Mouse (Mus musculus): ENCODE data around the gene Tmem88b. TPM values are rescaled to one million over a fixed set of nuclear protein-coding genes. Genes with fewer than 3 reads are reported as not detected.
A peak's percentile ranks its signal among the peaks of the same experiment; 100 is the strongest.

Tmem88b gene
- 0.69 and 1.0 TPM in 2 replicates for polyA plus RNA-seq (2016; fragmentation: Nextera tagmentation; extraction: Ambion mirVana)

DNA sequence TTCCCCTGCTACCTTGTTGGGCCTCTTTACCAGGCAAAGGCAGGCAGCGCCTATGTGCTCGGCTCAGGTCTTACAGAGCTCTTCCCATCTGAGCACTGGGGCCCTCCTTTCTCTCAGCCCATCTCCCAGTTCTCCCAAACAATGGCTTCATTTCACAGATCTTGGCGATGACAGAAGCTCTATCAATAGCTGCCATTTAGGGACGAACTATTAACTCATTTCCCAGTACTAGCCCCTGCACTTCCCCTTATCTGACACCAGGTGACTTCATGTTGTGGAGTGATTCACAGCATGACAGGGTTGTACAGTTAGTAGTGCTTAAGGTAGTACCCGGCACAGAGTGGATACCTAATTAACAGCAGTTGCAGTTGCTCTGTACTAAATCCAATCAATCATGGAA lies at the start of gene Tmem88b:
Gene Tmem88b (minus strand): TSS at position 56 of the 400 bp plus-strand sequence.
- 58% methylated on average over 5 of the region's 5 CpGs for WGBS
- H3K36me3 ChIP-seq, result no peaks in the 10 kb centered on the region
- H3K27me3 ChIP-seq, result no peaks in the 10 kb centered on the region
- ATAC-seq (ENCODE audit: insufficient number of reproducible peaks, insufficient read depth, low FRiP score, low TSS enrichment), result no peak
- peak within 1 kb of the TSS; percentile 80; the same call in 1 of the 2 replicates for H3K27ac ChIP-seq
- H3K4me2 ChIP-seq (replicated peaks), result peak within 1 kb of the TSS; percentile 72
- peak within 1 kb of the TSS; percentile 59 for H3K4me3 ChIP-seq
- H3K9me3 ChIP-seq, result no peaks in the 10 kb centered on the region
- H3K9ac ChIP-seq, result peak within 1 kb of the TSS; percentile 87; the same call in 1 of the 2 replicates
- peaks cover 14% of the 10 kb centered on the region for H3K4me1 ChIP-seq

DNA sequence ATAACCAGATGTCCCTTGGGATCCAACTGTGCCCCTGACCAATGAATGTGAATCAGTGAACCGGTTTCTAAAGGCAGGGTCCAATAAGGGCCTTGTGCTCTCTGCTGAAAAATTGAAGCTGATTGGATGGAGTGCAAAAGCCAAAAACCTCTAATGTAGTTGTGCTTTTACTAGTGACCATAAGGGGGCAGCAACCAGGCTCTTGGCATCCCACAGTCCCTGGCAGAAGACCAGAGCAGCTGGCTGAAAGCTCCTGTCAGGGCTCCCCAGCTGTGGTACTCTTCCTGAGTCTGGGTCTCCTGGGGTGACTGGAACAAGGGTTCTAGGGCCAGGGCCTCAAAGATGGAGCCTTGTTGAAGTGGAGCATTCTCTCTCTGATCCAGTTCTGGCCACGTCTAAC lies 48.2 kb upstream of the Tmem88b start:
- Histone ChIP-seq H3K4me1 (peaks cover 26% of the 10 kb centered on the region), H3K4me2 (replicated peaks) (peak overlapping the region; percentile 17; the same call in 1 of the 2 replicates), H3K27me3 (no peaks in the 10 kb centered on the region), H3K27ac (peak overlapping the region; percentile 4; the same call in 1 of the 2 replicates), H3K36me3 (no peaks in the 10 kb centered on the region; the same call in 1 of the 2 replicates), H3K4me3 (peak overlapping the region; percentile 16; the same call in 1 of the 2 replicates), H3K9ac (no peak overlapping the region), H3K9me3 (no peaks in the 10 kb centered on the region)
- WGBS, result 43% methylated on average over 2 of the region's 2 CpGs
- ATAC-seq (ENCODE audit: insufficient number of reproducible peaks, insufficient read depth, low FRiP score, low TSS enrichment), result no peak

DNA sequence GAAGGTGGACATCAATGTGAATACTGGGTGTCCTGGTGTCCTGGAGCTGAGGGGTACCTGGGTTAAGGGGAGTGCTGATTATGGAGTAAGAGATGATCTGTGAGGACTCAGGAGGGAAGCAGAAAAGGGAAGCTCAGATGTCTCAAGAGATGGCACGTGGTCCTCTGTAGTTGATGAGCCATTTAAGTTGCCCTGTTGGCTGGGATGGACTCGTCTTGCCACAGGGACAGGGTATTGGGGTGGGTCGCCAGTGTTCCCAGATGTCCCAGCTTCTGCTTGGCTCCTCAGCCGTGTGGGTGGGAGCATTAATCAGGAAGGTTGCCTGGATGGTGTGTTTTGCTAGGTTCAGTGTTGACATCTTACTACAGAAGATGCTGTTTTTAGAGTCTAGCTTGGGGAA lies 47.6 kb upstream of the Tmem88b start:
- 0 out of 2 replicates have a peak overlapping the region, but pooled peaks have one; percentile 16 for H3K4me3 ChIP-seq

DNA sequence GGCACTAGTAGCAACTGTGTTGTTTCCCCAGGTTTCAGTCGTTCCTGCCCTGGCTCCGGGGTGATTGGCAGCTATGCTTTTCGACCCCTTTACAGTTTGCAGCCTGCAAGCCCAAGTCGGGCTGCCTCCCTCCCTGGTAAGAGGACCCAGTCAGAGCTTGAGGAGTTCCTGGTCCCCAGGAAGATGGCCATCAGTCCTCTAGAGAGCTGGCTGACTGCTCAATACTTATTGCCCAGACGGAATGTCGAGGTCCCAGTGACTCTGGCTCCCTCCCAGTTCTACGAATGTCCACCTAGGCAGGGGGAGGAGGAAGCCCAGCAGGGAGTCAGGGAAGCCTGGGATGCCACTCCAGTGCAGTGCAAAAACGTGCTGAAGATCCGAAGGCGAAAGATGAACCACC lies 46.6 kb upstream of the Tmem88b start:
- Histone ChIP-seq H3K9me3 (no peaks in the 10 kb centered on the region), H3K27ac (0 out of 2 replicates have a peak overlapping the region, but pooled peaks have one; percentile 87)
- ATAC-seq (ENCODE audit: insufficient number of reproducible peaks, insufficient read depth, low FRiP score, low TSS enrichment), result no peak

More for the DNA sequence above, 47.6 kb upstream of the Tmem88b start:
- Histone ChIP-seq H3K27ac (no peak overlapping the region), H3K9me3 (no peaks in the 10 kb centered on the region), H3K36me3 (no peaks in the 10 kb centered on the region; the same call in 1 of the 2 replicates), H3K9ac (no peak overlapping the region), H3K27me3 (no peaks in the 10 kb centered on the region), H3K4me1 (peaks cover 26% of the 10 kb centered on the region), H3K4me2 (replicated peaks) (no peak overlapping the region)
- no peak for ATAC-seq (ENCODE audit: insufficient number of reproducible peaks, insufficient read depth, low FRiP score, low TSS enrichment)
- WGBS, result 89% methylated on average over 4 of the region's 4 CpGs

DNA sequence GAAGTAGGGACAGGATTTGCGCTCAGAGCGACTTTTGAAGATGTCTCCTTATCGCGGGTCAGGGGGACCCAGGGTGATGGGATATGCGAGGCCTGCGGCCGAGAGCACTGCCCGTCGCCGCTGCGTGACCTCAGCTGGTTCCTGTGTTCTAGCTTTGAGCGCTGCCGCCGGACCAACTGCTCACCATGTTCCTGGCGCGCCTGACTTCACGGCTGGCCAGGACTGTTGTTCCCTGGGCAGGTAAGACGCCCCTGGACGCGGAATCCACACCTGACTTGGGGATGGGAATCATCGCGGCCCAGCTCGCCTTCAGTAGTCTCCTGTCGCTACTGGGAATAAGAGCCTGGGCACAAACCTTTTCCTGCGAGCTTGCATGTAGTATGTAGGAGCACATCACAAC lies 46.2 kb upstream of the Tmem88b start:
- H3K4me1 ChIP-seq, result peaks cover 26% of the 10 kb centered on the region
- H3K4me3 ChIP-seq, result peak overlapping the region; percentile 92
- 1% methylated on average over 25 of the region's 25 CpGs for WGBS
- peak overlapping the region; percentile 85 for H3K4me2 ChIP-seq (replicated peaks)
- no peaks in the 10 kb centered on the region for H3K27me3 ChIP-seq
- peaks cover 8% of the 10 kb centered on the region; the same call in 1 of the 2 replicates for H3K36me3 ChIP-seq
- ATAC-seq (ENCODE audit: insufficient number of reproducible peaks, insufficient read depth, low FRiP score, low TSS enrichment), result 0 out of 2 replicates have a peak, but pooled peaks have one; percentile 17
- peak overlapping the region; percentile 87 for H3K27ac ChIP-seq
- no peaks in the 10 kb centered on the region for H3K9me3 ChIP-seq
- peak overlapping the region; percentile 96 for H3K9ac ChIP-seq

More for the DNA sequence above, 46.6 kb upstream of the Tmem88b start:
- Histone ChIP-seq H3K36me3 (peaks cover 8% of the 10 kb centered on the region; the same call in 1 of the 2 replicates), H3K27me3 (no peaks in the 10 kb centered on the region), H3K4me2 (replicated peaks) (peak overlapping the region; percentile 85), H3K4me3 (peak overlapping the region; percentile 92), H3K9ac (peak overlapping the region; percentile 96), H3K4me1 (peaks cover 26% of the 10 kb centered on the region)
- WGBS, result 57% methylated on average over 10 of the region's 10 CpGs

DNA sequence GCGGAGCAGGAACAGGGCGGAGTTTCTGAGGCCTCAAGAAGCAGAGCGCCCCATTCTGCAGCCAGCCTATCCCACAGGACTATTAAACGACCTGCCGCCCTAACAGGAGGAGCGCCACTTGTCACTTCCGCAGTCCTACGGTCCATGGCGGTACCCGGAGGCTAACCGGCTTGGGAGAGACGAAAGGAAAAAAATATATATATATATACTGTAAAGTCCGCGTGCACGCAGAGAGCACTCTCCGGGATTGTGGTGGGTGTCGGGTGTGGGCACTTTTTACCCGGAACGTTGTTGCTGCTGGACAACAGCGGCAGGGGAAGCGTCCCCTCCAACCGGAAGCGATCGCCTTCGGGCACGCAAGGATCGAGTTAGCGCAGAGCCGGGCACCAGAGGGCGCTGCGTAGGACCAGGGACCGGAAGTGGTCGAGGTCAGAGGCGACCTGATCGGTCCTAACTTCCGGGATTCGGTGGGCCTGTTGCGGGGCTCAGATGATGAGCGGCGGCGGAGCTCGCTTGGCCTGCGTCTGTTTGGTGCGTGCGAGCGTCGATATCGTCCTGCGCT lies 45.6 kb upstream of the Tmem88b start, which contains the start of gene Aurkaip1:
Gene Aurkaip1 (plus strand): TSS at position 68 of the 562 bp plus-strand sequence.
- Histone ChIP-seq H3K27ac (peak within 1 kb of the TSS; percentile 87), H3K9me3 (no peaks in the 10 kb centered on the region), H3K36me3 (peaks cover 12% of the 10 kb centered on the region; the same call in 1 of the 2 replicates), H3K4me3 (peak within 1 kb of the TSS; percentile 92), H3K4me2 (replicated peaks) (peak within 1 kb of the TSS; percentile 85), H3K9ac (peak within 1 kb of the TSS; percentile 96), H3K27me3 (no peaks in the 10 kb centered on the region), H3K4me1 (peaks cover 26% of the 10 kb centered on the region)
- WGBS, result under 1% methylated on average over 49 of the region's 49 CpGs
- peak; percentile 90 for ATAC-seq (ENCODE audit: insufficient number of reproducible peaks, insufficient read depth, low FRiP score, low TSS enrichment)

DNA sequence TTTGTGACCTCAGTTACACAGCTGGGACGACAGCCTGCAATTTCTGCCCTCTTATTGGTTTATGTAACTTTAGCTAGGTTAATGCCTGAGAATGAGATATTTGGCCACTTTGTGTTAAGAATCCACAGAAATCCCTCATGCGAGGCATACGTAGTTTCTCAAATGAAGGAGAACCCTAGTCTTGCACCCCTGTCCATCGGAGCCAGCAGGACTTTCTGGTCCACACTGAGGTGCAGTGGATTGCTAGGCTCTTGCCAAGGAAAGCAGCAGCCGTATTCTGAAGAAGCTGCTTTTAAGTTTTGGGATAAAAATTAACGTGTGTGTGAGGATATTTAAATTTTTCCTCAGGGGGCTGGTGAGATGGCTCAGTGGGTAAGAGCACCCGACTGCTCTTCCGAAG lies 44.9 kb upstream of the Tmem88b start:
- peak overlapping the region; percentile 18 for H3K27ac ChIP-seq
- H3K36me3 ChIP-seq, result peaks cover 15% of the 10 kb centered on the region

DNA sequence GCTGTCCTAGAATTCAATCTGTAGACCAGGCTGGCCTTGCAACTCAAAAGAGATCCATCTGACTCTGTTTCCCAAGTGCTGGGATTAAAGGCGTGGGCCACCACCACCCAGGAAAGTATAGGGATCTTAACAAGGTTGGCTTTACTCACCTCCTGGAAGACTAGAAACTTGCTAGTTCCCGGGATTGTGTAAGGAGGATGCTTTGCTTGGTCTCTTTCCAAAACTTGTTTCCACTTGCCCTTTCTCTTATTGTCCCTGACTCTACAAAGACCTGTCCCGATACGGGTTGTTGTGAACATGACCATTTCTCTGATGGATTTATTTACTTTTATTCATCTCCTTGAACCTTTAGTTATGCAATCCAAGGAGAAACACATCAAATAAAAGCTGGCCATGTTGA lies 44.2 kb upstream of the Tmem88b start:
- no peak for ATAC-seq (ENCODE audit: insufficient number of reproducible peaks, insufficient read depth, low FRiP score, low TSS enrichment)
- Histone ChIP-seq H3K4me2 (replicated peaks) (no peak overlapping the region), H3K27ac (no peak overlapping the region), H3K4me1 (peaks cover 26% of the 10 kb centered on the region), H3K9me3 (no peaks in the 10 kb centered on the region), H3K9ac (no peak overlapping the region), H3K27me3 (no peaks in the 10 kb centered on the region), H3K4me3 (no peak overlapping the region), H3K36me3 (peaks cover 23% of the 10 kb centered on the region)
- 93% methylated on average over 4 of the region's 4 CpGs for WGBS

More for the DNA sequence above, 44.9 kb upstream of the Tmem88b start:
- H3K4me1 ChIP-seq, result peaks cover 26% of the 10 kb centered on the region
- H3K9ac ChIP-seq, result no peak overlapping the region
- H3K27me3 ChIP-seq, result no peaks in the 10 kb centered on the region
- ATAC-seq (ENCODE audit: insufficient number of reproducible peaks, insufficient read depth, low FRiP score, low TSS enrichment), result no peak
- 57% methylated on average over 8 of the region's 8 CpGs for WGBS
- H3K9me3 ChIP-seq, result no peaks in the 10 kb centered on the region
- peak overlapping the region; percentile 85; the same call in 1 of the 2 replicates for H3K4me2 ChIP-seq (replicated peaks)
- peak overlapping the region; percentile 92 for H3K4me3 ChIP-seq

DNA sequence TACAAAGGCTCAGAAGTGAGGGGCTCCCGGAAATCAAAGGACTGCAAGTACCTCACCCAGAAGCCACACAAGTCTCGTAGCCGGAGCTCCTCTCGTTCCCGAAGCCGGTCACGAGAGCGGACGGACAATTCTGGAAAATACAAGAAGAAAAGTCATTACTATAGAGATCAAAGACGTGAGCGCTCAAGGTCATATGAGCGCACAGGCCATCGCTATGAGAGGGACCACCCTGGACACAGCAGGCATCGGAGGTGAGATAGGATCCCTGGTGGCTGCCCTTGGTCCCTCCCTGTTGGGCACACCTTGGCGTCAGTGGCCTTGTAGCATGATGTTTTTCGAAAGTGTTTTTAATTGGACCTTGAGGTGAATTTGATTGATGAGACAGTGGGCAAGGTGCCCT lies 37.8 kb upstream of the Tmem88b start:
- no peak for ATAC-seq (ENCODE audit: insufficient number of reproducible peaks, insufficient read depth, low FRiP score, low TSS enrichment)
- Histone ChIP-seq H3K27me3 (no peaks in the 10 kb centered on the region), H3K4me3 (no peak overlapping the region), H3K9ac (no peak overlapping the region), H3K4me1 (no peaks in the 10 kb centered on the region), H3K9me3 (no peaks in the 10 kb centered on the region), H3K27ac (no peak overlapping the region), H3K4me2 (replicated peaks) (no peak overlapping the region), H3K36me3 (peaks cover 82% of the 10 kb centered on the region)
- WGBS, result 95% methylated on average over 16 of the region's 16 CpGs

DNA sequence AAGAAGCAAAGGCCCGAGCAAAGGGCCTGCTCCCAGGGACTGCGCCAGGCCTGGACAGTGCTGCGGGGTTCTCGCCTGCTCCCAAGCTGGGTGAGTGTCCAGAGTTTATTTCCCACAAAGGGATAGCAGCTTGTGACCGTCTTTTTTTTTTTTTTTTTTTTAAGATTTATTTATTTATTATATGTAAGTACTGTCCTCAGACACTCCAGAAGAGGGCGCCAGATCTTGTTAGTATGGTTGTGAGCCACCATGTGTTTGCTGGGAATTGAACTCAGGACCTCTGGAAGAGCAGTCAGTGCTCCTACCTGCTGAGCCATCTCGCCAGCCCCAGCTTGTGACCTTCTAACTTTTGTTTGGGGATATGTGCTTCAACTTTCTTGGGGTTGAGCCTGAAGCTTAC lies 35.4 kb upstream of the Tmem88b start:
- Histone ChIP-seq H3K4me2 (replicated peaks) (no peak overlapping the region), H3K4me1 (no peaks in the 10 kb centered on the region), H3K36me3 (peaks cover 91% of the 10 kb centered on the region), H3K27me3 (no peaks in the 10 kb centered on the region), H3K27ac (no peak overlapping the region), H3K4me3 (no peak overlapping the region), H3K9ac (no peak overlapping the region), H3K9me3 (no peaks in the 10 kb centered on the region)
- no peak for ATAC-seq (ENCODE audit: insufficient number of reproducible peaks, insufficient read depth, low FRiP score, low TSS enrichment)
- 80% methylated on average over 7 of the region's 7 CpGs for WGBS

DNA sequence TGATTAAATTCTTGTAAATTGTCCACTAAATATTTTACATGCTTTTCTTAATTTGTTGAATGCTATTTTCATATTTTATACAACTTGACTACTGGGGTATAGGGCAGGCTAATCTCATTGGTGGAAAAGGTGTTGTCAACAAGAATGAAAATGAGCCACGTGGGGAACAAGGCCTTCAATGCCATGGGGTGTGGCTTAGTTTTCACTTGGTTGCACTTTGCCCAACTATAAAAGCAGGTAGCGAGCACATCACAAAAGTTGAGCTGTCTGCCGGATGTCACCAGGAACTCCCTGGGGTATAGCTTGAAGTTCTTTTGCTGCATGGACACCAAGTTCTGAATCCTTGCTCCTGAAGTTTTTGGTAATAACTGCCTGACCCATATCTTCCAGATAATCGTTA lies 31.9 kb upstream of the Tmem88b start:
- no peak for ATAC-seq (ENCODE audit: insufficient number of reproducible peaks, insufficient read depth, low FRiP score, low TSS enrichment)
- no peaks in the 10 kb centered on the region for H3K9me3 ChIP-seq
- H3K4me3 ChIP-seq, result no peak overlapping the region
- no peak overlapping the region for H3K4me2 ChIP-seq (replicated peaks)
- peaks cover 85% of the 10 kb centered on the region for H3K36me3 ChIP-seq
- no peak overlapping the region for H3K9ac ChIP-seq
- no peak overlapping the region for H3K27ac ChIP-seq
- WGBS, result 89% methylated on average over 4 of the region's 4 CpGs
- peaks cover 12% of the 10 kb centered on the region for H3K4me1 ChIP-seq
- no peaks in the 10 kb centered on the region for H3K27me3 ChIP-seq

DNA sequence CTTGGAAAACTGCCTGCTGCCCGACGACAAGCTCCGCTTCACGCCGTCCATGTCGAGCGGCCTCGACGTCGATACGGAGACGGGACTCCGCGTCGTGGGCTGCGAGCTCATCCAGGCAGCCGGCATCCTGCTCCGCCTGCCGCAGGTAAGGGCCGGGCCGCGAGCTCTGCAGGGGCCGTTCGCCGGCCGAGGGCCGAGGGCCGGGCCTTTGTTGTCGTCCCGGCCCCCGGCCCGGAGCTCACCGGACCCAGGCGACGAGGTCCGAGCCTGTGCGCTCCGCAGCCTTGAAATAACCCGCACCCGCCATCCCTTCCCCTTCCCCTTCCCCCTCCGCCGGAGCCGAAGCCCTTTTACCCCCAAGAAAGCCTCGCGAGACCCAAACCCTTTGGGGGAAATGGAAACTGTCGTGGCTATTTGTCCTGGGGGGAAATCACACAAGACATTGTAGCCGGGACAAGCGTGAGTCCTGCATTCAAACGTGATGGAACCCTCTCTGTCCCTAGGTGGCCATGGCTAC lies 27.0 kb upstream of the Tmem88b start:
- H3K36me3 ChIP-seq, result peaks cover 74% of the 10 kb centered on the region

More for the DNA sequence above, 27.0 kb upstream of the Tmem88b start:
- peak overlapping the region; percentile 98 for H3K9ac ChIP-seq
- peak overlapping the region; percentile 85 for H3K27ac ChIP-seq
- under 1% methylated on average over 49 of the region's 49 CpGs for WGBS
- H3K4me2 ChIP-seq (replicated peaks), result peak overlapping the region; percentile 92
- H3K27me3 ChIP-seq, result no peaks in the 10 kb centered on the region
- H3K4me3 ChIP-seq, result peak overlapping the region; percentile 93
- H3K9me3 ChIP-seq, result no peaks in the 10 kb centered on the region
- H3K4me1 ChIP-seq, result peaks cover 18% of the 10 kb centered on the region
- peak; percentile 44 for ATAC-seq (ENCODE audit: insufficient number of reproducible peaks, insufficient read depth, low FRiP score, low TSS enrichment)
